Comparison of ENCODE assay signal across 9 mouse cellular contexts in genomic region chr4:91376317-91376910, GRCm38 (mm10). TPM values are rescaled to one million over a fixed set of nuclear protein-coding genes. Genes with fewer than 3 reads are reported as not detected.
A peak's percentile ranks its signal among the peaks of the same experiment; 100 is the strongest.
DNase-seq lines count a peak whose midpoint lies in the region; ATAC-seq and TF ChIP-seq lines count a peak whose summit lies in the region.
"Had no signal": no experiment of that assay in that cellular context is flagged by ENCODE, and none has a peak within 500 bp of the region (broad histone marks: within the 10 kb centered on the region; RNA-seq: fewer than 3 reads in every experiment).

No protein-coding gene starts in this region.

- peak overlapping the region; percentile 86 for H3K9ac ChIP-seq in hindbrain, embryonic 16.5 days (ENCODE audit: low read depth, low read length)
- no peak overlapping the region for H3K9ac ChIP-seq in lung, postnatal 0 days (replicated peaks; ENCODE audit: low read depth)

- ATAC-seq in hindbrain, embryonic 16.5 days = peak; percentile 95
- peak; percentile 96 for ATAC-seq in lung, postnatal 0 days

- H3K4me3 ChIP-seq in hindbrain, embryonic 16.5 days (ENCODE audit: low read length) = peak overlapping the region; percentile 87
- H3K4me3 ChIP-seq in lung, postnatal 0 days (ENCODE audit: low read depth, low read length) = peak overlapping the region; percentile 39

- no peaks in the 10 kb centered on the region for H3K36me3 ChIP-seq in hindbrain, embryonic 16.5 days (ENCODE audit: control insufficient read depth, insufficient read depth, low read length)
- no peaks in the 10 kb centered on the region for H3K36me3 ChIP-seq in lung, postnatal 0 days (ENCODE audit: insufficient read depth, low read length)

- peaks cover 9% of the 10 kb centered on the region for H3K4me1 ChIP-seq in hindbrain, embryonic 16.5 days (ENCODE audit: control insufficient read depth, insufficient read depth, low read depth, low read length)
- peaks cover 15% of the 10 kb centered on the region for H3K4me1 ChIP-seq in lung, postnatal 0 days (ENCODE audit: insufficient read depth, low read depth, low read length)

- no peak for TF ChIP-seq EP300 in lung, postnatal 0 days (IDR thresholded peaks at IDR 0.05)

- TF ChIP-seq CTCF in lung, postnatal 0 days (IDR thresholded peaks at IDR 0.05) = 0 out of 2 replicates have a peak, but pooled peaks have one; percentile 5

- peak overlapping the region; percentile 59 for H3K4me2 ChIP-seq in hindbrain, embryonic 16.5 days (ENCODE audit: low read length)
- peak overlapping the region; percentile 56 for H3K4me2 ChIP-seq in lung, postnatal 0 days (replicated peaks; ENCODE audit: low read depth, low read length)

- WGBS in hindbrain, embryonic 16.5 days = under 1% methylated on average over 28 of the region's 28 CpGs
- 1% methylated on average over 28 of the region's 28 CpGs for WGBS in lung, postnatal 0 days

- H3K27ac ChIP-seq in hindbrain, embryonic 16.5 days (ENCODE audit: low read depth, low read length) = peak overlapping the region; percentile 93
- H3K27ac ChIP-seq in lung, postnatal 0 days (ENCODE audit: low read length) = no peak overlapping the region

- no peaks in the 10 kb centered on the region for H3K27me3 ChIP-seq in hindbrain, embryonic 16.5 days (replicated peaks; ENCODE audit: control insufficient read depth, insufficient read depth, low read length)
- peaks cover 52% of the 10 kb centered on the region for H3K27me3 ChIP-seq in lung, postnatal 0 days (replicated peaks; ENCODE audit: insufficient read depth, low read length)

- DNase-seq in adrenal gland, adult 8-10 months = peak; percentile 91
- peak; percentile 98 for DNase-seq in embryo, embryonic 10 days (ENCODE audit: low spot score)
- DNase-seq in gastrocnemius, postnatal 10 days = peak; percentile 80
- peak; percentile 84 to 87 for DNase-seq in layer of hippocampus, postnatal 25 days (ENCODE audit: extremely low spot score in 1 of 2, low spot score in 1 of 2)
- DNase-seq in lung, postnatal 0 days (ENCODE audit: low spot score) = peak; percentile 91
- DNase-seq in retina, adult 2 months (ENCODE audit: low read depth, low spot score) = peak; percentile 64
- peak; percentile 68 for DNase-seq in urinary bladder, postnatal 25 days (ENCODE audit: low spot score)

- H3K9me3 ChIP-seq in hindbrain, embryonic 16.5 days (ENCODE audit: control insufficient read depth, low read length) = no peaks in the 10 kb centered on the region
- no peaks in the 10 kb centered on the region for H3K9me3 ChIP-seq in lung, postnatal 0 days (ENCODE audit: low read length)

RNA-seq across cellular contexts. Expression of gene Elavl2, which starts 24.2 kb away (rescaled TPM):
- total RNA-seq in adrenal gland, adult 8-10 months (2022) = 1 to 10 TPM in 1 of 4 experiments, under 1 TPM in 3; 0.37 to 1.6 (median 0.68) TPM
- total RNA-seq in gastrocnemius, postnatal 10 days (2021) = 1 to 10 TPM; 2.6 to 2.8 TPM
- polyA plus RNA-seq in hindbrain, embryonic 16.5 days (2015; fragmentation: Nextera tagmentation; extraction: Ambion mirVana) = 148 and 151 TPM in 2 replicates
- total RNA-seq in layer of hippocampus, postnatal 25 days (2021) = 10 to 100 TPM; 93.5 to 99.9 TPM
- polyA plus RNA-seq in lung, postnatal 0 days (2015; fragmentation: Nextera tagmentation; extraction: Ambion mirVana) = 0.39 and 0.46 TPM in 2 replicates
- total RNA-seq: neutrophil, adult 5-6 weeks had no signal

Comparison
In these comparisons a context has a peak if more than half of its experiments do, and no peak if none do; other contexts are left out.
1. RNA of gene Elavl2, which starts 24.2 kb away (total RNA-seq): 93.5 to 99.9 TPM in layer of hippocampus, postnatal 25 days; 2.6 to 2.8 TPM in gastrocnemius, postnatal 10 days and 0.37 to 1.6 TPM in adrenal gland, adult 8-10 months; every median in the first group is over 10 times any median in the second.
2. Peak in every context shown above with its lines, with median percentiles within 50 percentile points of each other: DNase-seq.